Mouse (Mus musculus) intestine, embryonic 16.5 days (tissue): ENCODE data around the gene Adgrg3. TPM values are rescaled to one million over a fixed set of nuclear protein-coding genes. Genes with fewer than 3 reads are reported as not detected.

Experiments used
- ATAC-seq: fragments of 200-750 bp; cut with Nextera tagmentation; 2 replicates; pipeline ENCODE4 v1.8.0; 2017; ENCODE audit warnings: moderate TSS enrichment, moderate library complexity
- H3K27ac ChIP-seq: fragments of 300-500 bp; sonication (generic); 2 replicates; pipeline ENCODE4 v1.5.1; 2014; ENCODE audit warnings: mild to moderate bottlenecking, low read length
- H3K27me3 ChIP-seq: fragments of 300-500 bp; sonication (generic); replicated peaks from 2 replicates; pipeline ENCODE4 v1.6.1; 2014; ENCODE audit warnings: low read length, control low read depth, mixed read lengths; ENCODE audit not compliant: control insufficient read depth, insufficient read depth
- H3K36me3 ChIP-seq: fragments of 300-500 bp; sonication (generic); 2 replicates; pipeline ENCODE4 v1.6.1; 2014; ENCODE audit warnings: low read length, control low read depth; ENCODE audit not compliant: control insufficient read depth, insufficient read depth
- H3K4me1 ChIP-seq: fragments of 300-500 bp; sonication (generic); 2 replicates; pipeline ENCODE4 v1.6.1; 2014; ENCODE audit warnings: low read length, control low read depth, mixed read lengths; ENCODE audit not compliant: control insufficient read depth, insufficient read depth
- H3K4me2 ChIP-seq: fragments of 300-500 bp; sonication (generic); 2 replicates; pipeline ENCODE4 v1.6.1; 2014; ENCODE audit warnings: low read depth, low read length, control low read depth
- H3K4me3 ChIP-seq: fragments of 300-500 bp; sonication (generic); 2 replicates; pipeline ENCODE4 v1.5.1; 2014; ENCODE audit warnings: mild to moderate bottlenecking, low read length
- H3K9ac ChIP-seq: fragments of 300-500 bp; sonication (generic); 2 replicates; pipeline ENCODE4 v1.6.1; 2014; ENCODE audit warnings: low read depth, low read length
- H3K9me3 ChIP-seq: fragments of 300-500 bp; sonication (generic); 2 replicates; pipeline ENCODE4 v1.6.1; 2016; ENCODE audit warnings: low read length, control low read depth; ENCODE audit not compliant: control insufficient read depth
- WGBS: fragments of 180-500 bp; shearing (Covaris S2); extraction: QIAGEN DNeasy Blood & Tissue Kit; methylation state at CpG from one replicate; pipeline ENCODE4 v1.1.7; 2014; 5-methylcytosine and 5-hydroxymethylcytosine counted together
- polyA plus RNA-seq: library from polyadenylated mRNA; unstranded; fragments of >200 nt; fragmentation: Nextera tagmentation; extraction: Ambion mirVana; gene quantifications from 2 replicates; pipeline ENCODE4 v1.2.1, GENCODE M21; 2015

Gene Adgrg3
- polyA plus RNA-seq, 1 experiment from 2014 or later, result 3.0 TPM

- Histone ChIP-seq H3K27ac (no peak overlapping the region), H3K36me3 (no peaks in the 10 kb centered on the region), H3K4me1 (no peaks in the 10 kb centered on the region), H3K9me3 (no peaks in the 10 kb centered on the region), H3K27me3 (no peaks in the 10 kb centered on the region), H3K4me3 (no peak overlapping the region), H3K4me2 (no peak overlapping the region), H3K9ac (no peak overlapping the region)
- 75% methylated on average over 5 of the region's 5 CpGs for WGBS
- ATAC-seq, result no peak
These were observed 38.9 kb downstream of the Adgrg3 start for GRCm38 (mm10) chr8:95056414-95056813.

- 74% methylated on average over 6 of the region's 6 CpGs for WGBS
- H3K4me3 ChIP-seq, result no peak overlapping the region
- no peak overlapping the region for H3K4me2 ChIP-seq
- no peak for ATAC-seq
- H3K27me3 ChIP-seq, result no peaks in the 10 kb centered on the region
- no peak overlapping the region for H3K27ac ChIP-seq
- H3K4me1 ChIP-seq, result no peaks in the 10 kb centered on the region
- no peaks in the 10 kb centered on the region for H3K9me3 ChIP-seq
- no peak overlapping the region for H3K9ac ChIP-seq
- H3K36me3 ChIP-seq, result no peaks in the 10 kb centered on the region
These were observed 41.2 kb downstream of the Adgrg3 start for GRCm38 (mm10) chr8:95058661-95059060.

- H3K4me3 ChIP-seq, result no peak overlapping the region
- no peak for ATAC-seq
- no peaks in the 10 kb centered on the region for H3K36me3 ChIP-seq
- no peaks in the 10 kb centered on the region for H3K9me3 ChIP-seq
- H3K9ac ChIP-seq, result no peak overlapping the region
- no peaks in the 10 kb centered on the region for H3K27me3 ChIP-seq
- WGBS, result 61% methylated on average over 6 of the region's 6 CpGs
- no peaks in the 10 kb centered on the region for H3K4me1 ChIP-seq
- no peak overlapping the region for H3K27ac ChIP-seq
- H3K4me2 ChIP-seq, result no peak overlapping the region
These were observed 42.5 kb downstream of the Adgrg3 start for GRCm38 (mm10) chr8:95059812-95060533.

GRCm38 (mm10) chr8:95064531-95064930, 47.0 kb downstream of the Adgrg3 start:
- Histone ChIP-seq H3K9me3 (no peaks in the 10 kb centered on the region), H3K36me3 (no peaks in the 10 kb centered on the region), H3K9ac (no peak overlapping the region), H3K4me1 (no peaks in the 10 kb centered on the region), H3K4me3 (no peak overlapping the region), H3K27me3 (no peaks in the 10 kb centered on the region), H3K4me2 (no peak overlapping the region), H3K27ac (no peak overlapping the region)
- no peak for ATAC-seq
- WGBS, result 88% methylated on average over 2 of the region's 2 CpGs

- Histone ChIP-seq H3K4me1 (no peaks in the 10 kb centered on the region), H3K4me2 (no peak overlapping the region), H3K27ac (no peak overlapping the region), H3K9me3 (no peaks in the 10 kb centered on the region), H3K9ac (no peak overlapping the region), H3K27me3 (no peaks in the 10 kb centered on the region), H3K4me3 (no peak overlapping the region), H3K36me3 (no peaks in the 10 kb centered on the region)
- WGBS, result 61% methylated on average over 3 of the region's 3 CpGs
- ATAC-seq, result no peak
These were observed 50.1 kb downstream of the Adgrg3 start for GRCm38 (mm10) chr8:95067582-95067981.

DNA sequence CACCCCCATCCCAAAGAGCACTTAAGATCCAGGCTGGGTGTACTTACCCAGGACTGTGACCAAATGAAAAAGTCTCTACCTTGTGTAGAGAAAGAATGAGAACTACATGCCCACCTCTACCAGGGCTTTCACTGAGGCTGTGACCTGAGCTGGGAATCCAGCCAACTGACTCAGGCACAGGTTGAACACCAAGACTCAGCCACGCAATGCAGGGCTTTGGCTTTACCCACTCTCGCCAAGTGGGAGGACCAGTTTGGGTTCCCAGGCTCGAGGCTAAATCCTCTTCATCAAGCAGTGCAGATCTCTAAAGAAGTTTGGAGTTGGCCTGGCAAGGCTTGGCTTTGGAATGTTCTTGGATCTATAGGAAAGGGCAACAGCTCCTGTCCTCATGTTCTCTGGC, 58.0 kb downstream of the Adgrg3 start:
- Histone ChIP-seq H3K4me1 (no peaks in the 10 kb centered on the region), H3K27ac (no peak overlapping the region), H3K36me3 (no peaks in the 10 kb centered on the region), H3K9ac (no peak overlapping the region), H3K9me3 (no peaks in the 10 kb centered on the region), H3K27me3 (no peaks in the 10 kb centered on the region), H3K4me3 (no peak overlapping the region), H3K4me2 (no peak overlapping the region)
- no peak for ATAC-seq
- 70% methylated on average over 3 of the region's 3 CpGs for whole genome bisulfite sequencing

GRCm38 (mm10) chr8:95076151-95076550, 58.7 kb downstream of the Adgrg3 start:
- H3K36me3 ChIP-seq, result no peaks in the 10 kb centered on the region
- H3K27ac ChIP-seq, result no peak overlapping the region
- H3K9ac ChIP-seq, result no peak overlapping the region
- ATAC-seq, result no peak
- H3K9me3 ChIP-seq, result no peaks in the 10 kb centered on the region
- WGBS, result 70% methylated on average over 17 of the region's 17 CpGs
- no peak overlapping the region for H3K4me2 ChIP-seq
- no peaks in the 10 kb centered on the region for H3K4me1 ChIP-seq
- no peak overlapping the region for H3K4me3 ChIP-seq
- no peaks in the 10 kb centered on the region for H3K27me3 ChIP-seq

- Histone ChIP-seq H3K4me1 (peaks cover 9% of the 10 kb centered on the region), H3K9me3 (no peaks in the 10 kb centered on the region), H3K4me2 (no peak overlapping the region), H3K27me3 (no peaks in the 10 kb centered on the region), H3K27ac (no peak overlapping the region), H3K4me3 (no peak overlapping the region), H3K36me3 (no peaks in the 10 kb centered on the region), H3K9ac (no peak overlapping the region)
- ATAC-seq, result no peak
- 76% methylated on average over 3 of the region's 3 CpGs for WGBS
These were observed 60.6 kb downstream of the Adgrg3 start for GRCm38 (mm10) chr8:95078055-95078454.

- no peak for ATAC-seq
- 82% methylated on average over 4 of the region's 4 CpGs for WGBS
- Histone ChIP-seq H3K4me1 (peaks cover 9% of the 10 kb centered on the region), H3K36me3 (no peaks in the 10 kb centered on the region), H3K9ac (no peak overlapping the region), H3K4me3 (no peak overlapping the region), H3K27ac (no peak overlapping the region), H3K27me3 (no peaks in the 10 kb centered on the region), H3K4me2 (no peak overlapping the region), H3K9me3 (no peaks in the 10 kb centered on the region)
These were observed 61.8 kb downstream of the Adgrg3 start for GRCm38 (mm10) chr8:95079305-95079704.
